Mouse (Mus musculus): ENCODE data around the gene 4933425L06Rik. TPM values are rescaled to one million over a fixed set of nuclear protein-coding genes. Genes with fewer than 3 reads are reported as not detected.
A peak's percentile ranks its signal among the peaks of the same experiment; 100 is the strongest.

4933425L06Rik gene
- polyA plus RNA-seq, 1 experiment from 2014 or later: not detected

DNA sequence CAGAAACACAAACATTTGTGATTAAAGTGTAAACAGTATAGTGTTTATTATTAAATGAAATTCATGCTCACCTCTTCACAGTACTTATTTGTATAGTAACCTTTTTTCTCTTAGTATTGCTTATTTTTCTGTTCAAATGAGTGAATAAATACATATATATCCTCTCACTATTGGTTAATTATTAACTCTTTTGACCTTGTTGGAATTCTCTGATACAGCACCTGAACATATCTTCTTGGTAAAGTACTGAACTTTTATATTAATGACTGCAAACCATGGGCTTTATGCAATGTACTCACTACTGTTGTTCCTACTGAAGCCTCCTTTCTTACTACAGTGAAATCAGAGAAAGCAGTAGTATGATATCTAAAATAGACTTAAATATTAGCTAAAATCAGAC lies 39.7 kb downstream of the 4933425L06Rik start:
- H3K27me3 ChIP-seq (ENCODE audit: control insufficient read depth, insufficient read depth, low read length): no peaks in the 10 kb centered on the region
- DNase-seq (ENCODE audit: low spot score, missing footprints) (no peak), ATAC-seq (ENCODE audit: low FRiP score) (no peak)
- H3K4me1 ChIP-seq (ENCODE audit: control insufficient read depth, insufficient read depth, low read length): no peaks in the 10 kb centered on the region
- no peak overlapping the region for H3K27ac ChIP-seq (ENCODE audit: low read depth, low read length)
- H3K9me3 ChIP-seq (ENCODE audit: control insufficient read depth, low read length): no peaks in the 10 kb centered on the region
- H3K9ac ChIP-seq (ENCODE audit: low read length): no peak overlapping the region
- no peak overlapping the region for H3K4me3 ChIP-seq (ENCODE audit: low read depth, low read length)
- H3K4me2 ChIP-seq: no peak overlapping the region
- H3K36me3 ChIP-seq (ENCODE audit: control insufficient read depth, insufficient read depth, low read length): no peaks in the 10 kb centered on the region

DNA sequence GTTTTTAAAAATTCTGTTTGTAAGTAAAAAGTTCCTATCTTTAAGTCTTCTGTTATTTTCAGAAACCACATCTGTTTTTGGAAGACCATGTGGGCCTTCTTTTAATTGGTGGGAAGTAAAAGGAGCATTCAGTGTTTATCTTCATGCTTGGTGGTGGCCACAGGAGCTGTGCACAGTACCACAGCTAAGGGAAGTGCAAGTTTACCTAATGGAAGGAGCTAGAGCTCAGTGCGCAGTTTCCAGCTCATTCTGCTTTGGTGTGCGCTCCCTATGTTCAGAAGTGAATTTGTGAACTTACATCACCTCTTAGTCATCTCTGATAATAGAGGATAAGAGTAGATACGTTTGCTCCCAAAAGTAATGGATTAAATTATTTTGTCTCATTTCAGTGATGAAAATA lies 40.2 kb downstream of the 4933425L06Rik start:
- ATAC-seq (ENCODE audit: low FRiP score) (no peak), DNase-seq (ENCODE audit: low spot score, missing footprints) (no peak)
- Histone ChIP-seq H3K4me3 (ENCODE audit: low read depth, low read length) (no peak overlapping the region), H3K4me2 (no peak overlapping the region), H3K27me3 (ENCODE audit: control insufficient read depth, insufficient read depth, low read length) (no peaks in the 10 kb centered on the region), H3K36me3 (ENCODE audit: control insufficient read depth, insufficient read depth, low read length) (no peaks in the 10 kb centered on the region), H3K27ac (ENCODE audit: low read depth, low read length) (no peak overlapping the region), H3K9ac (ENCODE audit: low read length) (no peak overlapping the region), H3K9me3 (ENCODE audit: control insufficient read depth, low read length) (no peaks in the 10 kb centered on the region), H3K4me1 (ENCODE audit: control insufficient read depth, insufficient read depth, low read length) (no peaks in the 10 kb centered on the region)
- WGBS: 90% methylated on average over 3 of the region's 3 CpGs

DNA sequence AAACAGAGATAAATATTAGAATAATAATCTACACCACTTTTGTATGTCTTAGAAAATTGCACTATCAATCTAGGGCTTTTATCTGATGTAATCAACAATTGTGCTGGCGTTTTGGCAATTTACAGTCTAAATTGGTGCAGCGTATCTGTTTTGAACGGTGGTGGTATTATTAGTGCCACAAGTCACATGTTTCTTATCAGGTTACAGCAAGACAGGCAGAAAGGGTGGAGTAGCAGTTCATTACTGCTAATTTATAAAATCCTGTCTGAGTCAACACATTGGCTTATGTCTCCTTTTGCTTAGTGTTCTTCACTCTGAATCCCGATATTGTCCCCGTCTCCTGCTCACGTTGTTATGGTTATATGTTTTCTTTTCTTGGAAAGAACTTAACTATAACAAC lies 48.2 kb downstream of the 4933425L06Rik start:
- Histone ChIP-seq H3K4me2 (no peak overlapping the region), H3K27ac (ENCODE audit: low read depth, low read length) (no peak overlapping the region), H3K4me1 (ENCODE audit: control insufficient read depth, insufficient read depth, low read length) (no peaks in the 10 kb centered on the region), H3K27me3 (ENCODE audit: control insufficient read depth, insufficient read depth, low read length) (no peaks in the 10 kb centered on the region), H3K4me3 (ENCODE audit: low read depth, low read length) (no peak overlapping the region), H3K9ac (ENCODE audit: low read length) (no peak overlapping the region), H3K9me3 (ENCODE audit: control insufficient read depth, low read length) (no peaks in the 10 kb centered on the region), H3K36me3 (ENCODE audit: control insufficient read depth, insufficient read depth, low read length) (no peaks in the 10 kb centered on the region)
- DNase-seq (ENCODE audit: low spot score, missing footprints) (no peak), ATAC-seq (ENCODE audit: low FRiP score) (no peak)
- 91% methylated on average over 6 of the region's 6 CpGs for WGBS

DNA sequence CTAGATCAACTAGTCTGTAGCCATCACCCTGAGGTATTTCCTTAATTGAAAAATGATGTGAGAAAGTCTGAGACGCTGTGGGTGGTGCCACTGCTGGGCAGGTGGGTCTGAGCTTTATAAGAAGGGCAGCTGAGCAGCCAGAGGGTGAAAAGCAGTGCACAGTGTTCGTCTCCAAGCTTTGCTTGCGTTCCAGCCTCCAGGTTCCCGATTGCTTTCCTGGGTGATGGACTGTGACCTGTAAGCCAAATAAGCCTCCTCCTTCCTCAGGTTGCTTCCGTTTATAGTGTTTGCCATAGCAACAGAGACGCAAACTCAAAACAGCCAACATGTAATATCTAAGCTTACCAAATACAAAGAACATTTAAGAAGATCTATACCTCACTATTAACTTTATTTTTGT lies 50.4 kb downstream of the 4933425L06Rik start:
- no peak for DNase-seq (ENCODE audit: low spot score, missing footprints)
- no peaks in the 10 kb centered on the region for H3K9me3 ChIP-seq (ENCODE audit: control insufficient read depth, low read length)
- no peaks in the 10 kb centered on the region for H3K36me3 ChIP-seq (ENCODE audit: control insufficient read depth, insufficient read depth, low read length)
- H3K4me3 ChIP-seq (ENCODE audit: low read depth, low read length): no peak overlapping the region
- H3K4me1 ChIP-seq (ENCODE audit: control insufficient read depth, insufficient read depth, low read length): no peaks in the 10 kb centered on the region
- 77% methylated on average over 6 of the region's 6 CpGs for WGBS
- no peak overlapping the region for H3K27ac ChIP-seq (ENCODE audit: low read depth, low read length)
- no peak overlapping the region for H3K9ac ChIP-seq (ENCODE audit: low read length)
- H3K4me2 ChIP-seq: no peak overlapping the region
- ATAC-seq (ENCODE audit: low FRiP score): no peak
- H3K27me3 ChIP-seq (ENCODE audit: control insufficient read depth, insufficient read depth, low read length): no peaks in the 10 kb centered on the region

DNA sequence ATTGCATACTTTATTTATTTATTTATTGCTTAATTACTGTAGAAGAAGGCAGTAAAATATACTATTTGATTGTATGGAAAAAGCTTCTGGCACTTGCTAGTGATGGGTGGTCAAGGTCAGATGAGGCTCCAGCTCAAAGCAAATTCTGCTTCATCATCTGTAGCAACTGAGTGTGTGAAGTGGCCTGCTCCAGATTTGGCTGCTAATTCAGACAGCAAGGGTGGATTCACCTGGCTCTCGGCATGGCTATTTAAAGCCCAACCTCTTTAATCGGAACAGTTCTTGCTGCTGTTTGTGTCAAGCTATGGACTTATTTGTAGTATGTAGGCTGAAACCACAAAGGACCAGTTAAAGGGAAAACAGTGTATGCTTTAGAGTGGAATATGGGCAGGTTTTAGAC lies 50.9 kb downstream of the 4933425L06Rik start:
- no peak overlapping the region for H3K27ac ChIP-seq (ENCODE audit: low read depth, low read length)
- no peaks in the 10 kb centered on the region for H3K9me3 ChIP-seq (ENCODE audit: control insufficient read depth, low read length)
- H3K9ac ChIP-seq (ENCODE audit: low read length): no peak overlapping the region
- WGBS: 80% methylated on average over 2 of the region's 2 CpGs
- no peaks in the 10 kb centered on the region for H3K36me3 ChIP-seq (ENCODE audit: control insufficient read depth, insufficient read depth, low read length)
- H3K4me1 ChIP-seq (ENCODE audit: control insufficient read depth, insufficient read depth, low read length): no peaks in the 10 kb centered on the region
- DNase-seq (ENCODE audit: low spot score, missing footprints) (no peak), ATAC-seq (ENCODE audit: low FRiP score) (no peak)
- H3K4me2 ChIP-seq: no peak overlapping the region
- no peaks in the 10 kb centered on the region for H3K27me3 ChIP-seq (ENCODE audit: control insufficient read depth, insufficient read depth, low read length)
- H3K4me3 ChIP-seq (ENCODE audit: low read depth, low read length): no peak overlapping the region

DNA sequence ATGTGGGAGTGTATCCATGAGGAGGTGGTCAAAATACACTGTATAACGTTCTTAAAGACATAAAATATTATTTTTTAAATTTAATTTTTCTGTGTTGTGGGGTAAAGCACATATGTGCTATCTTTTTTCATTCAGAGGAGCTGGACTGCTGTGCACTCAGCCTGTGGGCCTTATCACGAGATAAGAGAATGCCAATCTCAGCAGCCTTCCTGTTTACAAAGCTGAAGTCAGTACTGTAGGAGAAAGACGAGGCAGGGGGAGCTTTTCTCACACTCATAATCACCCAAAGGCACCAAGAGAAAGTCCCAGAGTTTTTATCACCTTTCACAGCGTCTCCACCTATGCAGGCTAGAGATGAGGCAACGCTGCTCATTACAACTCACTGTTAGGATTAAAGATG lies 52.5 kb downstream of the 4933425L06Rik start:
- no peaks in the 10 kb centered on the region for H3K4me1 ChIP-seq (ENCODE audit: control insufficient read depth, insufficient read depth, low read length)
- no peak overlapping the region for H3K9ac ChIP-seq (ENCODE audit: low read length)
- ATAC-seq (ENCODE audit: low FRiP score) (no peak), DNase-seq (ENCODE audit: low spot score, missing footprints) (no peak)
- H3K4me3 ChIP-seq (ENCODE audit: low read depth, low read length): no peak overlapping the region
- no peaks in the 10 kb centered on the region for H3K36me3 ChIP-seq (ENCODE audit: control insufficient read depth, insufficient read depth, low read length)
- H3K27me3 ChIP-seq (ENCODE audit: control insufficient read depth, insufficient read depth, low read length): no peaks in the 10 kb centered on the region
- WGBS: 75% methylated on average over 5 of the region's 5 CpGs
- no peaks in the 10 kb centered on the region for H3K9me3 ChIP-seq (ENCODE audit: control insufficient read depth, low read length)
- H3K4me2 ChIP-seq: no peak overlapping the region
- H3K27ac ChIP-seq (ENCODE audit: low read depth, low read length): no peak overlapping the region

DNA sequence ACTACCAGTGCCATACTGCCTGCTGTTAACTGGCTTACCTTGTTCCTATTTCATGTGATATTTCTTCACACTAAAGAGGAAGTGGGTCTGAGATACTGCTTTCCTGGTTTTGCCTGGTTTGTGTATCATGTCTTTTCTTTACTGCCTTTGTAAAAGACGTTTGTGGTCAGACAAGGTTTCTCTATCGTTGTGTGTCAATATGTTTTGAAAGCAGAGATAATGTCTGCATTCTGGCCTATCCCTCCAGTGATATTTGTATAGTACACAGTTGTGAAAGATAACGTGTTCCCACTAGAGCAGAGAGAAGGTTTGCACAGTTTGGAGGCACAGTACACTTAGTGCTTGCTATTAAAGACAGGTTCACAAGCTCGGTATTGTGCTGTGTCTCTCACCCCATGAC lies 58.0 kb downstream of the 4933425L06Rik start:
- Histone ChIP-seq H3K27me3 (ENCODE audit: control insufficient read depth, insufficient read depth, low read length) (no peaks in the 10 kb centered on the region), H3K4me3 (ENCODE audit: low read depth, low read length) (no peak overlapping the region), H3K4me1 (ENCODE audit: control insufficient read depth, insufficient read depth, low read length) (no peaks in the 10 kb centered on the region), H3K9ac (ENCODE audit: low read length) (no peak overlapping the region), H3K27ac (ENCODE audit: low read depth, low read length) (no peak overlapping the region), H3K9me3 (ENCODE audit: control insufficient read depth, low read length) (no peaks in the 10 kb centered on the region), H3K4me2 (no peak overlapping the region), H3K36me3 (ENCODE audit: control insufficient read depth, insufficient read depth, low read length) (no peaks in the 10 kb centered on the region)
- WGBS: 82% methylated on average over 4 of the region's 4 CpGs
- no peak for DNase-seq (ENCODE audit: low spot score, missing footprints)
- no peak for ATAC-seq (ENCODE audit: low FRiP score)

DNA sequence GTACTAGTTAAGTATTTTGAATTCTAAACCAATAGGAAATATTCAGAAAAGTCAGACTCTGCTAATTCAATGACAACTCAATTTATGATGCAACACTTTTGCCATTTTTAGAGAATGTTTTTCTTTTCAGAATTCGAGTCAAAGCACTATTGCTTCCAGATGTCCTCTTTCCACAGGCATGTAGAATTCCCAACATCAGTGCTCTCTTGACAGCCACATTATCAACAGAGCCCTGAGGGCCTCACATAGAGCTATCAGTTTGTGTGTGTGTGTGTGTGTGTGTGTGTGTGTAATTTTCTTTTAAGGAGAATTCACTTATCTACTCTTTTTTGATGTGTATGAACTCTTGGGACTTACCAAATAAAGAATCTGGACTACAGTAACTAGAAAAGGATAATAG lies 64.9 kb downstream of the 4933425L06Rik start:
- ATAC-seq (ENCODE audit: low FRiP score) (no peak), DNase-seq (ENCODE audit: low spot score, missing footprints) (no peak)
- Histone ChIP-seq H3K9ac (ENCODE audit: low read length) (no peak overlapping the region), H3K27me3 (ENCODE audit: control insufficient read depth, insufficient read depth, low read length) (no peaks in the 10 kb centered on the region), H3K9me3 (ENCODE audit: control insufficient read depth, low read length) (no peaks in the 10 kb centered on the region), H3K4me3 (ENCODE audit: low read depth, low read length) (no peak overlapping the region), H3K4me1 (ENCODE audit: control insufficient read depth, insufficient read depth, low read length) (no peaks in the 10 kb centered on the region), H3K27ac (ENCODE audit: low read depth, low read length) (no peak overlapping the region), H3K4me2 (no peak overlapping the region), H3K36me3 (ENCODE audit: control insufficient read depth, insufficient read depth, low read length) (no peaks in the 10 kb centered on the region)
- WGBS: 68% methylated on average over 1 of the region's 1 CpGs

DNA sequence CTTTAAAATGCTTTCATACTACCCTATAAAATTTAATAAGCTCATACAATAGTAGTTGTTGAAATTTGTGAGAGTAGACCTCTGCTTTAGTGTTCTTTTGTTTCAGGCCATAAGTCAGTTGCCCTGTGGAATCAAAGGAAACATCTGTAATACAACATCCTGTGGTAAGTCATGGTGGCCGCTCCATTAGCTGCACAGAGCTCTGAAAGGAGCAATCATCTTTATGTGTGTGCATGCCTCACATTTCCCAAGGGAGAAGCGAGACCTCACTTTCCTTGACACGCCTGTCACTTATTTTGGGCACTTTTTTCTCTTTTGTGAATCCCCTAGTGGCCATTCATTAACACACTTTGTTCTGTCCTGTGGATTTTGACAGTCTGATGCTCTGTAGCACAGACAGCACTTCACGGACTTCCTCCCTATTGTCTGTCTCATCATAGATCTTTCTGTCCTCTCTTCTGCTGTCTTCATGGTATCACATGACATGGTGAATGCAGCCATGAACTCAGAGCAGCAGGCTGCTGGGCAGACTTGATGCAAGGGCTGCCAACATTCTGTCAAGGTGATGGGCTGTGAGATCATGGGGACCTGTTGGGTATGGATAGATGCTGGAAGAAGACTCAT lies 66.0 kb downstream of the 4933425L06Rik start:
- H3K4me3 ChIP-seq (ENCODE audit: low read depth, low read length): no peak overlapping the region
- no peak for DNase-seq (ENCODE audit: low spot score, missing footprints)
- no peak overlapping the region for H3K4me2 ChIP-seq
- H3K27me3 ChIP-seq (ENCODE audit: control insufficient read depth, insufficient read depth, low read length): no peaks in the 10 kb centered on the region
- H3K36me3 ChIP-seq (ENCODE audit: control insufficient read depth, insufficient read depth, low read length): no peaks in the 10 kb centered on the region
- peak; percentile 38 for ATAC-seq (ENCODE audit: low FRiP score)
- no peak overlapping the region for H3K9ac ChIP-seq (ENCODE audit: low read length)
- H3K9me3 ChIP-seq (ENCODE audit: control insufficient read depth, low read length): no peaks in the 10 kb centered on the region
- H3K4me1 ChIP-seq (ENCODE audit: control insufficient read depth, insufficient read depth, low read length): no peaks in the 10 kb centered on the region
- WGBS: 54% methylated on average over 4 of the region's 4 CpGs
- no peak overlapping the region for H3K27ac ChIP-seq (ENCODE audit: low read depth, low read length)

DNA sequence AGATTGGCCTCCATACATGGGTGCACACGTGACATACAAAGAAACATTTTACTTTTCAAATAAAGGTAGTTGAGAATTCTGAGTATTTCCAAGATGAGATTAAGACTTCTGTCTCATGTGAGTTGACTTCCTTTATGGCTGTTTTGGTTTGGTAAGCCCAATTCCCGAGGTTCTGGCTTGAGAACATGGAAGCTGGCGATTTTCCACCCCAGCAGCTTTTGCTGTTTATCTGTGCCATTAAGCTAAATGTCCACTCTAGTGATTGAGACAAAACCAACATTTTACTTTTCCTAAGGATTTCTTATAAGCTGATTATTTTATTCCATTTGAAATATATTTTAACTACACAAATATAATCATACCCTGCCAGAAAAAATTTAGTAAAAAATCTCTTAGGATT lies 68.1 kb downstream of the 4933425L06Rik start:
- no peaks in the 10 kb centered on the region for H3K27me3 ChIP-seq (ENCODE audit: control insufficient read depth, insufficient read depth, low read length)
- no peak overlapping the region for H3K4me3 ChIP-seq (ENCODE audit: low read depth, low read length)
- DNase-seq (ENCODE audit: low spot score, missing footprints): no peak
- no peak overlapping the region for H3K27ac ChIP-seq (ENCODE audit: low read depth, low read length)
- H3K9me3 ChIP-seq (ENCODE audit: control insufficient read depth, low read length): no peaks in the 10 kb centered on the region
- H3K4me1 ChIP-seq (ENCODE audit: control insufficient read depth, insufficient read depth, low read length): no peaks in the 10 kb centered on the region
- H3K36me3 ChIP-seq (ENCODE audit: control insufficient read depth, insufficient read depth, low read length): no peaks in the 10 kb centered on the region
- no peak for ATAC-seq (ENCODE audit: low FRiP score)
- no peak overlapping the region for H3K9ac ChIP-seq (ENCODE audit: low read length)
- WGBS: 85% methylated on average over 3 of the region's 3 CpGs
- no peak overlapping the region for H3K4me2 ChIP-seq

Data from midbrain, embryonic 11.5 days (tissue).